Mouse (Mus musculus) ES-Bruce4 (cell line): Measurements from ENCODE around the gene Mat2a.

ENCODE experiments used
- CTCF ChIP-seq: IDR thresholded peaks from one replicate; pipeline ENCODE4 v1.8.1; 2011; ENCODE audit warnings: low read depth, low read length
- POLR2A ChIP-seq: IDR thresholded peaks from one replicate; pipeline ENCODE4 v1.8.1; 2011; ENCODE audit warnings: low read length; ENCODE audit not compliant: insufficient read depth

DNA sequence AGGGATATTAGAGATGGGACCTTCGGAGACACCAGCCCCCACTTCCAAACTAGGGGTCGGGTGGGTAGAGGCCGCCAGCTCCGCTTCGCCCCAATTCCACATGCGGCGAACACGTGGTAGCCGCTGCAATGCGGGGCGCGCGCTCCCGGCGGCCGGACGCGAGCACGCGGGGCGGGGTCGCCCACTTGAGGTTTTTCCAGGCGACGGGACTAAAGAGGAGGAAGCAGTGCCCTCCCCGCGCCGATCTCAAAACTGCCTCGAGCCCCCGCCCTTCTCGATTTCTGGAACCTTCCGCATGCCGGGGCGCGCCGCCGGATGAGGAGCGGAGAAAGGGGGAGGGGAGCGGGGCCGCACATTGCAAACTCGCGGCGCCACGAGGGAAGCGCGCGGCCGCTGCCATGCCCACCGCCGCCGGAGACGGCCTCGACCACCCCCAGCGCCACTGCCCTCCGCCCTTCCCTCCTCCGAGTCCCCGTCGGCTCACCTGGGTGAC, 450 bp downstream of the Mat2a start:
- TF ChIP-seq CTCF, result no peak
- no peak for TF ChIP-seq POLR2A
